Mouse (Mus musculus) adrenal gland, adult 2 months (tissue): Measurements from ENCODE around the gene 5730455P16Rik. TPM values are rescaled to one million over a fixed set of nuclear protein-coding genes. Genes with fewer than 3 reads are reported as not detected.
"Not testable (repeated sequence)": the region's sequence is repeated elsewhere in the genome, so short reads cannot be mapped to it uniquely, and the experiment has no call there.

ENCODE experiments used
- DNase-seq: peaks from one replicate; pipeline ENCODE4 v3.0.0; 2021
- long read RNA-seq: library from polyadenylated mRNA; stranded (forward); transcript quantifications from one replicate; pipeline ENCODE4 v2.0.0, GENCODE M21; 2021
- polyA plus RNA-seq: library from polyadenylated mRNA; depleted of rRNA; stranded (reverse); fragments of >200 nt; gene quantifications from 2 replicates; pipeline ENCODE4 v1.2.3, GENCODE M21; 2012; rRNA removed
- total RNA-seq, 2 experiments: library from RNA; stranded (reverse); gene quantifications; 2 replicates each; pipeline ENCODE4 v1.2.3; 2021

The 5730455P16Rik gene
- total RNA-seq, result 10 to 100 TPM; 14.4 to 20.7 TPM
- polyA plus RNA-seq, result 2.7 and 3.8 TPM in 2 replicates
- long read RNA-seq, full-length matches to known transcripts, result 13 of 17 reads
- long read RNA-seq, partial matches to known transcripts, result 0 of 17 reads
- long read RNA-seq, other reads (novel, unspliced or antisense), result 4 of 17 reads

DNA sequence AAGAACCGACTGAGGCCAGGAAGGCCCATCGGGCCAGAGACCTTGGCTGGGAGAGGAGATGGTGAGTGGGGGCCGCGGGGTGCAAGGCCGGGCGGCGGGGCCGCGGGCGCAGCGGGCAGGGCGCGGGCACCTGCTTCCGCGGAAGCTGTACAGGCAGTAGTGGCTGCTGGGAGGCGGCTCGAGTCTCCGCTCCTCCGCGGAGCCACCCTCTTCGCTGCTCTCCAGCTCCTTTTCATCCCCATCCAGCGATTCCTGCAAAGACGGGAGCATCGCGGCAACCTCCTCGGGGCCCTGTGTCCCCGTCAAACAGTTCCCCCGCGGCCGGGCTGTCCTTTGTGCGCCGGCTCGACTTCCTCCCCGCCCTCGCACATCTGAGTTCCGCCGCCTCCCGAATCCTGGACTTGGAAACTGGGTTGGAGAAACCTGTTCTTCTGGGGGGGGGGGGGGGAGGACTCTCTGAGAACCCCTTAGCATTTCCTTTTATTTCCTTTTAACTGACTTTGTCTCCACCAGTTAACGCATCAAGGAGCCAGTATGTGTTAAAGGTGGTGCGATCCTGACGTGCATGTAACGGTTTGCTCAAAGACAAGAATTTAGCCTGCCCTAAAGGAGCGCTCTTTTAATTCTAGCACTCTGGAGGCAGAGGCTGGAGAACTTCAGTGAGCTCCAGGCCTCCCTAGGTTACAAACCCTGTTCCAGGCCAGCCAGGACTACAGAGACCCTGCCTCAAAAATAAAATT, at the start of gene 5730455P16Rik:
5730455P16Rik (minus strand) TSS at position 323 of the 740 bp plus-strand sequence.
- DNase-seq, result peak; percentile 91

DNA sequence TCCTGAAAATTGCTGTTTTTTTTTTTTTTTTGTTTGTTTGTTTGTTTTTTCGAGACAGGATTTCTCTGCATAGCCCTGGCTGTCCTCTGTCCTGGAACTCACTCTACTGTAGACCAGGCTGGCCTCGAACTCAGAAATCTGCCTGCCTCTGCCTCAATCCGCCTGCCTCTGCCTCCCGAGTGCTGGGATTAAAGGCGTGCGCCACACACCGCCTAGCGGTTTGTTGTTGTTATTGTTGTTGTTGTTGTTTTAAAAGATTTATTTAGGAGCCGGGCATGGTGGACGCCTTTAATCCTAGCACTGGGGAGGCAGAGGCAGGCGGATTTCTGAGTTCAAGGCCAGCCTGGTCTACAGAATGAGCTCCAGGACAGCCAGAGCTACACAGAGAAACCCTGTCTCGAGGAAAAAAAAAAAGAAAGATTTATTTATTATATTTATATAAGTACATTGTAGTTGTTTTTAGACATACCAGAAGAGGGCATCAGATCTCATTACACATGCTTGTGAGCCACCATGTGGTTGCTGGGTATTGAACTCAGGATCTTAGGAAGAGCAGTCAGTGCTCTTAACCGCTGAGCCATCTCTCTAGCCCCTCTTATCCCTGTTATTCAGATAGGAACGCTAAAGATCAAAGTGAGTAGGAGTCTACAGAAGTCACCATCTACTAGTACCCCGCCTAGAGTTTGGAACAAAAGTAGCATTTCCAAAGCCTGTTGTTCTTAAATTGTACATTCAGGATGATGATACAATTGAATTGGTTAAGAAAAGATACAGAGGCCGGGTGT, 48.4 kb upstream of the 5730455P16Rik start:
- DNase-seq, result not testable (repeated sequence)

DNA sequence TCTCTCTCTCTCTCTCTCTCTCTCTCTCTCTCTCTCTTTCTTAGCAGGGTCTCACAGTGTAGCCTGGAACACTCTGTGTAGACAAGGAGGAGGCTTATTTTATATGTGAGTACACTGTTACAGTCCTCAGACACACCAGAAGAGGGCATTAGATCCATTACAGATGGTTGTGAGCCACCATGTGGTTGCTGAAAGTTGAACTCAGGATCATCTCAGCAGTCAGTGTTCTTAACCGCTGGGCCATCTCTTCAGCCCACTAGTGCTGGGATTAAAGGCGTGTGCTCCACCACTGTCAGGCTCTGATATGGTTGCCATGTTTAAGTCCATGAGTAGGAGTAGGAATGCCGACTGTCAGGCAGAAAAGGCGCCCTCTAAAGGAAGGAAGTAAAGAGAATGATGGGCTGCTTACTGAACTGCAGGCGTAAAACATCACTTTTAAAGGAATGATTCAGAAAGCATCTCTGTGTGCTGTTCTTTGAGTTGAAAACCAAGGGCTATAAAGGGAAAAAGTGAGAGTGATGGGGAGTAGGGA, 47.5 kb upstream of the 5730455P16Rik start:
- no peak for DNase-seq

DNA sequence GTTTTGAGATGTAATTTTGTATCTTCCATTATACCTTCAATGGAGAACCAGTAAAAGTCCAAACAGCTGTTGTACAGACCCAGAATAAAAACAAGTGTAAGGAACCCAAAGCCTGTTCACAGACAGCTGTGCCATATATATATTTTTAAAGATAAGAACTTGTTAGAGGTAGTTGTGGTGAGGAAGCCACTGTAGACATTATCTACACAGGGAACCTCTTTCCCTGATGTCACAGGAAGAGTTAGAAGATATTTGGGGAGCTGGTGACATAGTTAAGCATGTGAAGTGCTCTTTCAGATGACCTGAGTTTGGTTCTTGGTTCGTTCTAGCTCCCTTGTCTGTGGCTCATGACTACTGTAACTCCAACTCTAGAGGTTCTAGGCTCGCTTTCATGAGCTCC, 46.9 kb upstream of the 5730455P16Rik start:
- DNase-seq, result no peak

DNA sequence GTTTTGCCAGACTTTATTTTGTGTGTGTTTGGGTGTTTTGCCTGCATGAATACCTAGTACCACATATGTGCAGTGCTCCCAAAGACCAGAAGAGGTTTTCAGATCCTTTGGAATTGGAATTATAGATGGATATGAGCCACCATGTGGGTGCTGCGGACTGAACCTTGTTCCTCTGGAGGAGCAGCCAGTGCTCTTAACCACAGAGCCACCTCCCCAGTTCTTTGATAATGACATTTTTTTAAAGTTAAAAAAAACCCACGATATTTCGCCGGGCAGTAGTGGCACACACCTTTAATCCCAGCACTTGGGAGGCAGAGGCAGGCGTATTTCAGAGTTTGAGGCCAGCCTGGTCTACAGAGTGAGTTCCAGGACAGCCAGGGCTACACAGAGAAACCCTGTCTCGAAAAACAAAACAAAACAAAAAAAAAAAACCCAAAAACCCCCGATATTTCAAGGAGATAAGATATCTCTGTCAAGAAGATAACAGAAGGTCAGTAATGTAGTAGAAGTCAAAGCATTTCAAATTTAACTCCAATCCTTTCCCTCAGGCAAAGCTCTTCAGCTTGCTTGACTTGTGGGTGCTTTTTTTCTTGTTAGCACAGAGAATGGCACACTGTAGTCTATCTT, 43.7 kb upstream of the 5730455P16Rik start:
- DNase-seq, result no peak

DNA sequence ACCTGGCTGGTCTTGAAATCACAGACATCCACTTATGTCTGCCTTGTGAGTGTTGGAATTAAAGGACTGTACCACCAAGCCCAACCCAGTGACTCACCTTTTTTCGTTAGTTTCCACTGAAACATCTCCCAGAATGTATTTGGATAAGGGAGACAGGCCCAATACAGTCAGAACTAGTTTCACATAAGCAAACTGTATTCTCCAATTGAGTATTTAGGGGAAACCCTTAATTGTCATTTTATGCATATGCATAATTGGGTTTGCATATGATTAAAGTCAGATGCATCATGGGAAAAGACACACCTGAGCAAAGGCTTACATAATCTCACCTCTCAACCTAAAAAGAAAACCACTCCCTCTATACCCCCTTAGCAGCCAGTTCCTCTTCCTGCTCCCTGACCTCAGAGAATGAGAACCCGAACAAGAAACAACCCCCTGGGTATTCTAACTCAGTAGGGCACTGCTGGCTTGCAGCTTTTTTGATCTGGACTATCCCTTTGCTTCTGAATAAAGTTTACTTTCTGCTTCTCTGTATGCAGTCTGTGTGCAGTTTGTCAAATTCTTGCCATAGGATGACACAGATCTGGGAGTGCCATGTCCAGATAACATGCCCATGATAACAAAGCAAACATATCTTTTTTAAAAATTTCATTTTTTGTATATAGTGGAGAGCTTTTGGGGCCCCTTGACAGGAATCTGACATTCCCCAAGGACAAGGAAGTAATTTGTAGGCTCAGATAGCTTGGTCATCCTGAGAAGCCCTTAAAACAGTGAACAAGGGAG, 42.6 kb upstream of the 5730455P16Rik start:
- DNase-seq, result no peak

DNA sequence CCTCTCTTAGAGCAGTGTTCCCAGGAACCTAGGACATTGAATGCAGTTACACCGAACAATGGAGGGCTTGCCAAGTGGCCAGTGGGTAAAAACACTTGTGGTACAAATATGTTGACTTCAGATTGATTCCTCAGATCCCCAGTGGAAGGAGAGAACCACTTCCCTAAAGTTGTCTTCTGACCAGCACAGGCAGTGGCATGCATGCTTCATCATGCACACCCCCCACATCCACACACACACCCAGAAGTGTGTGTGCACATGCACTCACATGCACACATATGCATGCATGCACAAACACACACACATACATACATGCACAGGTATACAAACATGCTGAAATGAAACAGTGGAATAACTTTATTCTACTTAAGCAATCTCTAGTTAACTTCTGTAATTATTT, 41.9 kb upstream of the 5730455P16Rik start:
- DNase-seq, result no peak

DNA sequence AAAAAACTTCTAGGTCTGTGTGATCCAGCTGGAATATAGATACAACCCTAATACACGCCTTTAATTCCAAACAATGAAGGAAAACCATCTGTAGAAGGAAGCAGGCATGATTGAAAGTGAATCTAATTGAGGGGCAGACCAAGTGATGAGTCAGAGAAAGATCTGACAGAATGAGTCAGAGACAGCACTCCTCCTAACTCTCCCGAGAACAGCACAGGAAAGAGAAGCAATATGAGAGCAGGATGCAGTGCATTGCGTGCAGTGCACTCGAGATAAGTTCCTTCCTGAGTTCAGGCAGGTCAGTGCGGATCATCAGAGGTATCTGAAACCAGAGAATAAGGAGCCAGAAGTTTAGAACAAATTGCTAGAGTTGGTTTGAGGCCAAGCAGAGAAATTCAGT, 39.3 kb upstream of the 5730455P16Rik start:
- DNase-seq, result no peak

DNA sequence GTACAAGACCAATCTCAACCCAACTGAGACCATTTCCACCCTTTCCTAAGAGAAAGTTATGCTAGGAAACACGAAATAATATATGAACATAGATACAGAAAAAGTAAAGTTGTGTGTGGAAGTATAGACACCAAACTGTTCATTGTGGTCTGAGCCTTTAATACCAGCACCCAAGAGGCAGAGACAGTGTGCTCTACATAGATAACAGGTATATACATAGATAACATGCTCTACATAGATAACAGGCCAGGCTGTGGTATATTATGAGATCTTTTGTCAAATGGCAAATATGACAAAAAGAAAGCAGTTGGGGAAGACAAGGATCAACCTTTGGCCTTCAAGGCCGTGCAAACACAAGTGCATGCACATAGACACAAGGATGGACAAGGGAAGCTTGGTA, 32.5 kb upstream of the 5730455P16Rik start:
- no peak for DNase-seq

DNA sequence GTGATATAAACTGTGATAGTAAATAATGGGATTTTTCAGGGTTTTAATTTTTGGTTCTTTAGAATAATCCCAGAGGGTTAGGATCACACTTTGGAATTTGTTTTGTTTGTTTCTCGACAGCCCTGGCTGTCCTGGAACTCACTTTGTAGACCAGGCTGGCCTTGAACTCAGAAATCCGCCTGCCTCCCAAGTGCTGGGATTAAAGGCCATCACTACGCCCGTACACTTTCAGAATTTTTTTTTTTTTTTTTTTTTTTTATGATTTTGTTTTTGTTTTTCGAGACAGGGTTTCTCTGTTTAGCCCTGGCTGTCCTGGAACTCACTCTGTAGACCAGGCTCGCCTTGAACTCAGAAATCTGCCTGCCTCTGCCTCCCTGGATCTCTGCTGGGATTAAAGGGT, 30.0 kb upstream of the 5730455P16Rik start:
- not testable (repeated sequence) for DNase-seq

DNA sequence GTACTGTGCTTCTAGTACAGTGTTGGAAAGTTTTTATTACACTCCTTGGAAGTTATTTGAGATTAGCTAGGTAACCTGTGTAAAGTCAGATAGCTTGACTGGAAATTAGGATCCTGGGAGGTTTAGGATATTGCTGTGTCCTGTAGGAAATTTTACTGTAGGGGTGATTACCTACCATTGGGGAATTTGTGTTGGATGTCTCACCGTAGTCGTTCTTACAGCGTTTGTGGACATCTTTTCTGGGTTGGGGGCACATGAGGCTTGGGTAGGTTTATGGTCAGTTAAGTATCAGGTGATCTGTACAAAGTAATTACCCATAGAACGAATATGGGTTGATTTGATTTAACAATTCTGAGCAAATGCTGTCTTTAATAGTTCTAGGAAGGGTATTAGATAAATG, 18.8 kb upstream of the 5730455P16Rik start:
- no peak for DNase-seq

DNA sequence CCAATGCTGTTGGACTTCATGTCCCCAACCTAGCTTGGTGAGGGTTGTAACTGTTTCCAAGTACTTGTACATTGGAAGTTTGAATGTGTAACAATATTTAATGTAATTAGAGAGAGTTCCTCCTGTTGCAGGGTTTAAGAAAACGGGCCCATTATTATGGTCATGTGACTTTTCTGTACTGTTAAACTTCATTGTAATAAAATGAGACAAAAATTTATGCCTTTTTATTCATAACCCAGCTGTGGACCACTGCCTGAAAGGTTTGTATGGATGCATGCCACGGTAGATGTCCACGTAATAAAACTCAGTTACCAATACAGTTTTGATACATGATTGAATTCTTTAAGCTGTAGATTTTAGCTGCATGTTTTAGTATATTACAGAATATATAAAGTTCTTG, 18.1 kb upstream of the 5730455P16Rik start:
- no peak for DNase-seq

DNA sequence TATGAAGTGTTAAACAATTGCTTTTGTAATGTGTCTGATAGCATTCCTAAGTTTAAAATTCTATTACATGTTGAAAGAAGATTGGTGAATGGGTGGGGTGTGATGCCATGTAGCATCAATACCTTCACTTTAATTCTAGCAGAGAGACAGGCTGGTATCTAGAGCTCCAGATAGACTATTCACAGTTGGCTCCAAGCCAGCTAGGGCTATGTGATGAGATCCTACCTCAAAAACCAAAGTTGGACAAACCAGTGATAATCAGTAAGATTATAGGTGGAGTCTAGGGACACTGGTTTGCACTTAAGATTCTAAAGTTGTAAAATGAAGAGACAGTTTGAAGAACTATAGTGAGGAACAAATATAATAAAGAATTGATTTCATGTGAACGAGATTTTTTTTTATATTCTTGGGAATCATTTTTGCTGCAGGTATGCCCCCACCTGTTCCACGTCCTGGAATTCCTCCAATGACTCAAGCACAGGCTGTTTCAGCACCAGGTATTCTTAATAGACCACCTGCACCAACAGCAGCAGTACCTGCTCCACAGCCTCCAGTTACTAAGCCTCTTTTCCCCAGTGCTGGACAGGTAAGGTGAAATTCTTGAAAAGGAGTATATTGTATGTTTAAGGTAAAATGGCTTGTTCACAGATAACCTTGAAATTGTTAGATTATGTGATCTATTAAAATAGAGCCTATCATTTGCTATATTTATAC, 13.7 kb upstream of the 5730455P16Rik start:
- DNase-seq, result no peak

DNA sequence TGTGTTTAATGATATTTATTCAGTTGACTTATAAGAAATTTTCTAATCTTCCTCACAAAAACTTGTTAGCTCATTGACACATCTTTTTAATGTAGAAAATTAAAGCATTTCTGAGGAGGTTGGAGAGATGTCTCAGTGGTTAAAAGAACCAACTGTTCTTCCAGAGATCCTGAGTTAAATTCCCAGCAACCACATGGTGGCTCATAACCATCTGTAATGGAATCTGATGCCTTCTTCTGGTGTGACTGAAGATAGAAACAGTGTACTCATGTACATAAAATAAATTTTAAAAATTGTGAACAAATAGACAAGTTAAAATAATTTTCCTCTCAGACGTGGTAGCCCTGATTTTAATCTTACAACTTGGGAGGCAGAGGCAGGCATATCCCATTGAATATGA, 12.1 kb upstream of the 5730455P16Rik start:
- no peak for DNase-seq

DNA sequence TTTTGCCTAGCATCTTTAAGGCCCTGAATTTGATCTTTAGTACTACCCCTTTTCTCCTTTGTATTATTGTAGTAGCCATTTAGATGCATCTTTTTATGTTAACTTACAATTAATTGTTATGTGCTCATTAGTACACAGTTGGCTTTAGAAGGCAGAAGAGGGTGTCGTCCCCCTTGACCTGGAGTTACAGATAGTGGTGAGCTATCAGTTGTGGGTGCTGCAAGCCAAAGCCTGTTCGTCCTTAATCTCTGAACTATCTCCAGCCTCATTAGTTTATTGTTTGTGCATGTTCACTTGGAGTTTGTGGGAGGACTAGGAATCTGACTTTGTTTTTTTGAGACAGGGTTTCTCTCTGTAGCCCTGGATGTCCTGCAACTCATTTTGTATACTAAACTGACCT, 9.0 kb upstream of the 5730455P16Rik start:
- DNase-seq, result no peak

DNA sequence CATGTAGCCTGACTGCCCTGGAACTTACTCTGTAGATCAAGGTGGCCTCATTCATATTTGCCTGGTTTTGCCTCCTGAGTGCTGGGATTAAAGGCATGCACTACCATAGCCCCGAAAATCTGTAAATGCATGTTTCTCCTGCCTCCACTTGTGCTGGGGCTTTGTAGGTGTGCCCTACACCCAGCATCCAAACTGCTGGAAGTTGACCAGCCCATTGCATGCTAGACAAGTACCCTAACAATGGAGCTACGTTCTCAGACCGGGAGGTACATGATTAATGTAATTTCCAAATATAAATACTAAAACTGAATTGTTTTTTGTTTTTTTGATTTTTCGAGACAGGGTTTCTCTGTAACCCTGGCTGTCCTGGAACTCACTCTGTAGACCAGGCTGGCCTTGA, 7.2 kb upstream of the 5730455P16Rik start:
- peak; percentile 17 for DNase-seq

DNA sequence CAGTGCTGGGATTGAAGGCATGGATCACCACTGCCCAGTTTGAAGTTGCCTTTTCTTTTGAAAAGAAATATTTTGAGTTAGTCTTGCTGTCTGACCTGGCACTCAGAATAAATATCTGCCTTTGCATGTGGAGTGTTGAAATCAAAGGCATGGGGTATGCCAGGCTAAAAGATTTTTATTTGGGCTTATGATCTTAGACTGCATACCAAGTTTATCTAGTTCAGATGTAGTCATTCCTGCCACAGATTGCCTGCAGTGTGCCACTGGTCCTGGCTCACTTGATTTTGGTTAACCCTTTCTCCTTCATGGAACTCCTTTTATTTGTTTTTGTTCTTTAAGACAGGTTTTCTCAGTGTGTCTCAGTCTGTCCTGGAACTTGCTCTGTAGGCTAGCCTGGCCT, 6.6 kb upstream of the 5730455P16Rik start:
- peak; percentile 17 for DNase-seq

DNA sequence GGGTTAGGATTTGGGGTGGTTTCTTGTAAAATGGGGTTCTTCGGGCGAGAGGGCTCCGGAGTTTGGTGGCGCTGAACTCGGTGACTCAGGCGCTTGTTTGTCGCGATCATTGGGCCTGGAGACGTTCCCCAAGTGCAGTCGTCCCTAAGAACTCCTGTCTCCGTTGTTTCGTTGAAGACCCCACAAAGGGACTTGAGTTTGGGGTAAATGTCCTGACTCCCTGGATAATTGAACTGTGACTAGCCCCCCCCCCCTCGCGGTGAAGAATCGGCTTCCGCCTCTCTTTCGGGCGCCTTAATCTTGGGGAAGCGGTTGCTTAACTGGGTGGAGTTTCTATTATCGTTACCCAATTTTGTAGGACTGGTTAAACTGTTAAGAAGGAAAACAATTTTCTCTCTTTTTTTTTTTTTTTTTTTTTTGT, 5.8 kb upstream of the 5730455P16Rik start:
- no peak for DNase-seq

DNA sequence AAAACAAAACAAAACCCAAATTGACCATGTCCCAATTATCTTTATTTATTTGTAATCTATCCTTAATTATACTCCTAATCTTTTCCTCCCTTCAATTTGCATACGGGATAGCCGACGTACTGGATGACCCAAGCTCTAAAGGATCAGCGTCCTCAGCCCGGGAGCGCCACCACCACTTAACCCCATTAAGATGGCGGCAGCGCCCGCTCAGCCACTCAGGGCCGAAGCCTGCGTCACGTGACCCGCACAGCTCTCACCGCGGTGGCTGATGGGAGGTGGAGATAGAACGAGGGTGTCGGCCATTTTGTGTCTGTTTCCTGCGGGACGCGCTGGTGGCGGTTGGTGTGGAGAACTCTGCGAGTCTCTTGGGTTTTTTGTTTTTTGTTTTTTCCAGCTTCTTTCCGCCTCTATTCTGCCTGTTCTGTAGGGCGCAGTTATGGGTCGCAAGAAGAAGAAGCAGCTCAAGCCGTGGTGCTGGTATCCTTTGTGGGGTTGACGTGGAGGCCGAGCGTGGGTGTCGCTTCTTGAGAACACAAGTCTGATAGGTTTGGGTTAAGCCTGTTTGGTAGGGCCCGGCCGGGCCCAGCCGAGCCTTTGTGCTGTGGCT, 5.3 kb upstream of the 5730455P16Rik start, which contains the start of gene Zfp207:
Zfp207 (plus strand) TSS at position 261 of the 607 bp plus-strand sequence.
- DNase-seq, result peak; percentile 97

DNA sequence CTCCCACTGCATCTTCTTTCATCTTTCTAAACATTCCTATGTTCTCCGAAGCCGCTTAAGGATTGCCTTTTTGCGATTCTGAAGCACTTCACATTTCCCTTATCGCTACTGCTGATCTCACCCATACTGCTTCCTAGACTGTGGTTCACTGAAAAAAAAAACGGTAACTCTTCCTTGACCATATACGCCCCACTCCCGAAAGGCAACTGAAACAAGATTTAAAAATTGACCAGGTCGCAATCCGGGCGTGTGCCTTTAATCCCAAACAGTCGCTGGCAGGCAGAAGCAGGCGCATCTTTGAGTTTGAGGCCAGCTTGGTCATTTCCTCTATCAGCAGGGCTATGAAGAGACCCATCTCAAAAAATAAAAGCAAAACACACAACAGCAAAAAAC, 4.8 kb upstream of the 5730455P16Rik start:
- DNase-seq, result peak; percentile 59
